Mouse (Mus musculus) G1E (cell line): ENCODE data around the gene Ppp1r36.

Experiments
- CTCF ChIP-seq: IDR thresholded peaks from 2 replicates; pipeline ENCODE4 v1.5.1; 2012; ENCODE audit warnings: low read depth, low read length, inconsistent platforms, mixed read lengths
- GATA1 ChIP-seq: IDR thresholded peaks from 2 replicates; pipeline ENCODE4 v1.6.1; 2012; ENCODE audit warnings: borderline replicate concordance, low read length, inconsistent platforms, mixed read lengths

- TF ChIP-seq CTCF (no peak), GATA1 (no peak)
These were observed 14.1 kb upstream of the Ppp1r36 start for GRCm38 (mm10) chr12:76402991-76403885.
